Comparison of ENCODE assay signal across 18 mouse cellular contexts in the genomic region with DNA sequence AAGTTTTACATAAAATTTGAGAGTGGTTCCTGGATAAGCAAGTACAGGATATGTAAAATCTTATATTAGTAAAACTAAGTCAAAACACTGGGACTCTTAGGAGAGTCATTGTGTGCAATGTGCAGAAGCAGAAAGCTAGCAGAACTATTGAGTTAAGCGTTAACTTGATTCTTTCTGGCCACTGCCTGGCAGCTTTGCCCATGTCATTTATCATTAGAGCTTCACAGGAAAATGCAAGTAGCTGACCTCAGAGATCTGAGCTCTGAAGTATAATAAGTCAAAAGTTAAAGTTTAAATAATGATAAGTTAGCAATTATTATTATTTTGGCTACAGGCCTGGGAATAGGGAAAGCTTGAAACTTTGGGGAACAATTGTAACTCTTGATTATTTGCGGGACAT. TPM values are rescaled to one million over a fixed set of nuclear protein-coding genes. Genes with fewer than 3 reads are reported as not detected.
"Had no signal": no experiment of that assay in that cellular context is flagged by ENCODE, and none has a peak within 500 bp of the region (broad histone marks: within the 10 kb centered on the region; RNA-seq: fewer than 3 reads in every experiment).

No protein-coding gene starts in this region.

RNA-seq across cellular contexts. Expression of gene B4galnt2, which starts 34.8 kb away (rescaled TPM):
- polyA plus RNA-seq: limb, embryonic 11.5 days; limb, embryonic 12.5 days; limb, embryonic 14.5 days; limb, embryonic 15.5 days; liver, adult 2 months; lung, adult 2 months; lung, postnatal 0 days; midbrain, embryonic 12.5 days; midbrain, embryonic 13.5 days; midbrain, embryonic 14.5 days; midbrain, embryonic 15.5 days; midbrain, embryonic 16.5 days; midbrain, postnatal 0 days; neural tube, embryonic 11.5 days; neural tube, embryonic 12.5 days had no signal

RNA-seq across cellular contexts. Expression of gene Phospho1, which starts 55.6 kb away (rescaled TPM):
- polyA plus RNA-seq: limb, embryonic 10.5 days; limb, embryonic 12.5 days; lung, embryonic 14.5 days; midbrain, embryonic 11.5 days; midbrain, embryonic 12.5 days; midbrain, embryonic 13.5 days; midbrain, embryonic 15.5 days; midbrain, postnatal 0 days; neural tube, embryonic 11.5 days; neural tube, embryonic 12.5 days had no signal
